Mouse (Mus musculus) myocyte (in vitro differentiated cells): ENCODE measurements around the gene Rnf224. TPM values are rescaled to one million over a fixed set of nuclear protein-coding genes. Genes with fewer than 3 reads are reported as not detected.

Source experiments
- H3K27me3 ChIP-seq: one replicate; pipeline ENCODE4 v1.6.1; 2011; ENCODE audit not compliant: control insufficient read depth, insufficient read depth, insufficient read length
- H3K36me3 ChIP-seq: one replicate; pipeline ENCODE4 v1.6.1; 2011; ENCODE audit not compliant: control insufficient read depth, insufficient read depth
- H3K4me2 ChIP-seq: one replicate; pipeline ENCODE4 v1.6.1; 2011; ENCODE audit warnings: low read depth, control low read depth
- H3K4me3 ChIP-seq: one replicate; pipeline ENCODE4 v1.5.1; 2011; ENCODE audit warnings: mild to moderate bottlenecking, control low read depth, moderate library complexity
- H3K79me2 ChIP-seq: one replicate; pipeline ENCODE4 v1.6.1; 2011; ENCODE audit not compliant: control insufficient read depth, insufficient read depth
- H3ac ChIP-seq: one replicate; pipeline ENCODE4 v1.6.1; 2011; ENCODE audit not compliant: control insufficient read depth, insufficient read length
- CEBPB ChIP-seq: IDR thresholded peaks from 2 replicates; pipeline ENCODE4 v1.6.1; 2011; ENCODE audit warnings: mild to moderate bottlenecking, moderate library complexity; ENCODE audit not compliant: poor library complexity, insufficient read depth, severe bottlenecking
- E2F4 ChIP-seq: IDR thresholded peaks from one replicate; pipeline ENCODE4 v1.6.1; 2011; ENCODE audit warnings: mild to moderate bottlenecking, control low read depth, moderate library complexity; ENCODE audit not compliant: insufficient read depth
- MAX ChIP-seq: IDR thresholded peaks from one replicate; pipeline ENCODE4 v1.6.1; 2011; ENCODE audit warnings: low read depth, mild to moderate bottlenecking, control low read depth
- MYOD1 ChIP-seq, 3 experiments: IDR thresholded peaks; one replicate each; pipeline ENCODE4 v1.6.1; 2011; ENCODE audit warnings: control low read depth in 2 of 3, low read depth in 2 of 3, mild to moderate bottlenecking in 2 of 3, moderate library complexity in 1 of 3; ENCODE audit not compliant: insufficient read length in 2 of 3, control insufficient read depth in 1 of 3
- MYOG ChIP-seq, 3 experiments: IDR thresholded peaks; one replicate each; pipeline ENCODE4 v1.6.1; 2011; ENCODE audit warnings: control low read depth in 2 of 3, low read depth in 2 of 3, mild to moderate bottlenecking in 2 of 3; ENCODE audit not compliant: insufficient read length in 2 of 3, control insufficient read depth in 1 of 3, insufficient read depth in 1 of 3
- POLR2A ChIP-seq: IDR thresholded peaks from one replicate; pipeline ENCODE4 v1.6.1; 2011; ENCODE audit warnings: low read depth, mild to moderate bottlenecking, control low read depth, moderate library complexity; ENCODE audit not compliant: insufficient read length
- POLR2AphosphoS2 ChIP-seq: IDR thresholded peaks from one replicate; pipeline ENCODE4 v1.6.1; 2011; ENCODE audit warnings: low read depth, control low read depth; ENCODE audit not compliant: insufficient read length
- REST ChIP-seq: IDR thresholded peaks from one replicate; pipeline ENCODE4 v1.6.1; 2011; ENCODE audit warnings: mild to moderate bottlenecking, control low read depth, moderate library complexity; ENCODE audit not compliant: insufficient read depth, insufficient read length
- SRF ChIP-seq: IDR thresholded peaks from one replicate; pipeline ENCODE4 v1.6.1; 2011; ENCODE audit warnings: low read depth; ENCODE audit not compliant: control insufficient read depth, insufficient read length
- TCF12 ChIP-seq: IDR thresholded peaks from one replicate; pipeline ENCODE4 v1.6.1; 2011; ENCODE audit warnings: mild to moderate bottlenecking, control low read depth; ENCODE audit not compliant: poor library complexity, insufficient read depth, severe bottlenecking
- TCF3 ChIP-seq: IDR thresholded peaks from one replicate; pipeline ENCODE4 v1.6.1; 2011; ENCODE audit warnings: low read depth, control low read depth; ENCODE audit not compliant: insufficient read length
- USF1 ChIP-seq: IDR thresholded peaks from one replicate; pipeline ENCODE4 v1.6.1; 2011; ENCODE audit warnings: low read depth, mild to moderate bottlenecking, control low read depth, moderate library complexity
- polyA plus RNA-seq: library from polyadenylated mRNA; unstranded; fragments of >200 nt; fragmentation: generic; extraction: Trizol; gene quantifications from one replicate; pipeline ENCODE4 v1.2.1, GENCODE M21; 2012; ENCODE audit warnings: missing spikeins

Rnf224 gene
- polyA plus RNA-seq: not detected

- Histone ChIP-seq H3K36me3 (no peaks in the 10 kb centered on the region), H3K4me2 (no peak within 1 kb of the TSS), H3K79me2 (no peaks in the 10 kb centered on the region), H3K27me3 (peaks cover 55% of the 10 kb centered on the region), H3K4me3 (no peak within 1 kb of the TSS), H3ac (no peak within 1 kb of the TSS)
- TF ChIP-seq USF1: no peak
- no peak for TF ChIP-seq TCF12
- no peak for TF ChIP-seq MYOD1 (IDR thresholded peaks at IDR 0.05; ENCODE audit: control insufficient read depth in 1 of 3, insufficient read length in 2 of 3, low read depth in 2 of 3)
Measured at GRCm38 (mm10) chr2:25236614-25237013, at the start of gene Rnf224. Rnf224 (minus strand) TSS chr2:25236787.

GRCm38 (mm10) chr2:25286314-25286713, 49.7 kb upstream of the Rnf224 start:
- H3K79me2 ChIP-seq: no peaks in the 10 kb centered on the region
- H3K4me2 ChIP-seq: no peak overlapping the region
- H3K36me3 ChIP-seq: peaks cover 27% of the 10 kb centered on the region
- H3K27me3 ChIP-seq: peaks cover 17% of the 10 kb centered on the region
- TF ChIP-seq MYOG (IDR thresholded peaks at IDR 0.05; ENCODE audit: control insufficient read depth in 1 of 3, insufficient read depth in 1 of 3, insufficient read length in 2 of 3, low read depth in 2 of 3): peak in 1 of 3 experiments; percentile 45
- no peak for TF ChIP-seq USF1
- no peak overlapping the region for H3ac ChIP-seq
- no peak overlapping the region for H3K4me3 ChIP-seq

- H3ac ChIP-seq: no peak overlapping the region
- no peaks in the 10 kb centered on the region for H3K79me2 ChIP-seq
- TF ChIP-seq TCF12: no peak
- TF ChIP-seq POLR2A: no peak
- no peak for TF ChIP-seq POLR2AphosphoS2
- TF ChIP-seq TCF3: no peak
- peaks cover 27% of the 10 kb centered on the region for H3K36me3 ChIP-seq
- no peak overlapping the region for H3K4me3 ChIP-seq
- H3K4me2 ChIP-seq: no peak overlapping the region
- H3K27me3 ChIP-seq: peaks cover 9% of the 10 kb centered on the region
Measured at GRCm38 (mm10) chr2:25285551-25285950, 49.0 kb upstream of the Rnf224 start.

DNA sequence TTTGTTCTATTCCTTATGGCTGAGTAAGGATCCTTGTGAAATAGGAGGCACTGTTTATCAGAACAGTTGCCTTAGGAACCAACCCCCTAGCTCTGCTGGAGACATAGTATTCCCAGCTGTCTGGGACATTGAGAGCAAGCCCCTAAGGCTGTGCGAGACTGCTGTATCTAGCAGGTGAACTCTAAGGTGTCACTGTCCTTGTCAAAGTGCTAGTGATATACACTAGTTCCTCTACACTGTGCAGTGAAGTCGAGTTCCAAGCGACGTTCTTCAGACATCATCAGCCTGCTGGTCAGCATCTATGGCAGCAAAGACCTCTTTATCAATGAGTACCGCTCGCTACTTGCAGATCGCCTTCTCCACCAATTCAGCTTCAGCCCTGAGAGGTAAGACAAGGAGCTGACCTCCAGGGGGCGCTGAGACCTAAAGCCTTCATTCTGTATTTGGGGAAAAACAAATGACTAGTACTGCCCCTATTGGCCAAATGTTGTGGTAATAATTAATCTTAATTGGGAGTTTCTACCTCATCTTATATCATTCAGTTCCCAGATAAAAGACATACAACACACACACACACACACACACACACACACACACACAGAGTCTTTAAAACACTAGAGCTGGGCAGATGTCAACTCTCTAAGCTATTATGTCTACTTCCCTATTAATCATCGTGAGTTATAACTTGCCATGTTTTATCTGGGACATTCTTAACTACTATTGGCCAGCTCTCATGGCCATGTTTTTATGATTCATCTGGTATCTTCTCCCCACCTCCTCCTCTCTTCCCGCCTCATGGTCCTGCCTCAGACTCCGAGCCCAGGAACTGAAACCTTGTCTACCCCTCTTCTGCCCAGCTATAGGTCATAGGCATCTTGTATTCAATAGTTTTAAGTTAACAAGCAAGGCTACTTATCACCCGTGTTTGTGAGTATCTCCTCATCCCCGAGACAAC, 42.6 kb upstream of the Rnf224 start:
- TF ChIP-seq MYOD1 (IDR thresholded peaks at IDR 0.05; ENCODE audit: control insufficient read depth in 1 of 3, insufficient read length in 2 of 3, low read depth in 2 of 3) (no peak), TCF3 (no peak), MYOG (IDR thresholded peaks at IDR 0.05; ENCODE audit: control insufficient read depth in 1 of 3, insufficient read depth in 1 of 3, insufficient read length in 2 of 3, low read depth in 2 of 3) (no peak), REST (no peak), CEBPB (no peak), MAX (no peak), TCF12 (no peak), E2F4 (no peak), POLR2AphosphoS2 (no peak), USF1 (no peak), POLR2A (no peak), SRF (no peak)
- no peak overlapping the region for H3K4me3 ChIP-seq
- H3K4me2 ChIP-seq: no peak overlapping the region
- peaks cover 8% of the 10 kb centered on the region for H3K79me2 ChIP-seq
- H3K27me3 ChIP-seq: no peaks in the 10 kb centered on the region
- H3ac ChIP-seq: no peak overlapping the region
- peaks cover 47% of the 10 kb centered on the region for H3K36me3 ChIP-seq

- Histone ChIP-seq H3K4me3 (peak overlapping the region; percentile 90), H3K4me2 (peak overlapping the region; percentile 81), H3ac (peak overlapping the region; percentile 52), H3K27me3 (no peaks in the 10 kb centered on the region), H3K36me3 (peaks cover 17% of the 10 kb centered on the region), H3K79me2 (peaks cover 45% of the 10 kb centered on the region)
- TF ChIP-seq CEBPB: no peak
- TF ChIP-seq TCF12: no peak
- no peak for TF ChIP-seq MYOD1 (IDR thresholded peaks at IDR 0.05; ENCODE audit: control insufficient read depth in 1 of 3, insufficient read length in 2 of 3, low read depth in 2 of 3)
- no peak for TF ChIP-seq MYOG (IDR thresholded peaks at IDR 0.05; ENCODE audit: control insufficient read depth in 1 of 3, insufficient read depth in 1 of 3, insufficient read length in 2 of 3, low read depth in 2 of 3)
- TF ChIP-seq POLR2A: no peak
- TF ChIP-seq MAX: no peak
- no peak for TF ChIP-seq TCF3
- TF ChIP-seq SRF: no peak
- no peak for TF ChIP-seq REST
- TF ChIP-seq E2F4: no peak
- TF ChIP-seq USF1: no peak
- TF ChIP-seq POLR2AphosphoS2: no peak
Measured at GRCm38 (mm10) chr2:25273010-25273409, 36.4 kb upstream of the Rnf224 start.
